Mouse (Mus musculus) MEL (cell line): ENCODE results near the gene Arx.

ENCODE experiments used
- CHD2 ChIP-seq: IDR thresholded peaks from 2 replicates; pipeline ENCODE4 v1.6.1; 2011; ENCODE audit warnings: low read length, improper control_type of control experiment
- CTCF ChIP-seq, 3 experiments: IDR thresholded peaks in 2 of 3; conservative IDR thresholded peaks in 1 of 3; 2 replicates each; pipeline ENCODE4 v1.5.1; 2011 to 2012; ENCODE audit warnings: low read length in 3 of 3, low read depth in 2 of 3, mild to moderate bottlenecking in 2 of 3, improper control_type of control experiment in 1 of 3, inconsistent platforms in 1 of 3, mixed read lengths in 1 of 3, moderate library complexity in 1 of 3; ENCODE audit not compliant: control insufficient read depth in 1 of 3, insufficient read depth in 1 of 3, poor library complexity in 1 of 3, severe bottlenecking in 1 of 3
- EP300 ChIP-seq, 2 experiments: IDR thresholded peaks; 2 replicates each; pipeline ENCODE4 v1.6.1; 2011; ENCODE audit warnings: improper control_type of control experiment in 2 of 2, low read length in 2 of 2, low read depth in 1 of 2, mild to moderate bottlenecking in 1 of 2
- ETS1 ChIP-seq: IDR thresholded peaks from 2 replicates; pipeline ENCODE4 v1.6.1; 2012; ENCODE audit warnings: low read depth, mild to moderate bottlenecking, inconsistent platforms, low read length, improper control_type of control experiment, moderate library complexity
- HCFC1 ChIP-seq: IDR thresholded peaks from 2 replicates; pipeline ENCODE4 v1.6.1; 2012; ENCODE audit warnings: low read depth, mild to moderate bottlenecking, inconsistent platforms, low read length, improper control_type of control experiment, moderate library complexity
- MAFK ChIP-seq: IDR thresholded peaks from 2 replicates; pipeline ENCODE4 v1.6.1; 2011; ENCODE audit warnings: low read depth, mild to moderate bottlenecking, low read length, improper control_type of control experiment, borderline replicate concordance
- POLR2A ChIP-seq, 2 experiments: IDR thresholded peaks; 2 replicates each; pipeline ENCODE4 v1.6.1; 2011 to 2012; ENCODE audit warnings: low read length in 2 of 2, mild to moderate bottlenecking in 2 of 2, control low read depth in 1 of 2, improper control_type of control experiment in 1 of 2, low read depth in 1 of 2, moderate library complexity in 1 of 2; ENCODE audit not compliant: control insufficient read depth in 1 of 2, insufficient read depth in 1 of 2, poor library complexity in 1 of 2
- UBTF ChIP-seq: IDR thresholded peaks from 2 replicates; pipeline ENCODE4 v1.6.1; 2012; ENCODE audit warnings: low read depth, mild to moderate bottlenecking, inconsistent platforms, low read length, improper control_type of control experiment, moderate library complexity, borderline replicate concordance; ENCODE audit not compliant: insufficient read depth
- USF1 ChIP-seq: IDR thresholded peaks from 2 replicates; pipeline ENCODE4 v1.6.1; 2014; ENCODE audit warnings: low read depth, mild to moderate bottlenecking, inconsistent platforms, low read length, improper control_type of control experiment, moderate library complexity
- ZKSCAN1 ChIP-seq: IDR thresholded peaks from 2 replicates; pipeline ENCODE4 v1.6.1; 2012; ENCODE audit warnings: low read depth, mild to moderate bottlenecking, inconsistent platforms, low read length, improper control_type of control experiment, moderate library complexity

- TF ChIP-seq ETS1 (no peak), POLR2A (IDR thresholded peaks at IDR 0.05; ENCODE audit: control insufficient read depth in 1 of 2, insufficient read depth in 1 of 2, low read depth in 1 of 2, low read length in 2 of 2, poor library complexity in 1 of 2) (no peak), CTCF (IDR thresholded peaks at IDR 0.05 in 2 of 3, conservative IDR thresholded peaks at IDR 0.05 in 1 of 3; ENCODE audit: control insufficient read depth in 1 of 3, insufficient read depth in 1 of 3, low read depth in 2 of 3, low read length in 3 of 3, poor library complexity in 1 of 3, severe bottlenecking in 1 of 3) (no peak), UBTF (no peak), CHD2 (no peak), EP300 (IDR thresholded peaks at IDR 0.05; ENCODE audit: low read depth in 1 of 2, low read length in 2 of 2) (no peak), HCFC1 (no peak), MAFK (no peak), USF1 (no peak), ZKSCAN1 (no peak)
Measured at GRCm38 (mm10) chrX:93281756-93282155, 4.5 kb upstream of the Arx start.
